28 mouse cellular contexts compared by ENCODE assay signal in the genomic region with DNA sequence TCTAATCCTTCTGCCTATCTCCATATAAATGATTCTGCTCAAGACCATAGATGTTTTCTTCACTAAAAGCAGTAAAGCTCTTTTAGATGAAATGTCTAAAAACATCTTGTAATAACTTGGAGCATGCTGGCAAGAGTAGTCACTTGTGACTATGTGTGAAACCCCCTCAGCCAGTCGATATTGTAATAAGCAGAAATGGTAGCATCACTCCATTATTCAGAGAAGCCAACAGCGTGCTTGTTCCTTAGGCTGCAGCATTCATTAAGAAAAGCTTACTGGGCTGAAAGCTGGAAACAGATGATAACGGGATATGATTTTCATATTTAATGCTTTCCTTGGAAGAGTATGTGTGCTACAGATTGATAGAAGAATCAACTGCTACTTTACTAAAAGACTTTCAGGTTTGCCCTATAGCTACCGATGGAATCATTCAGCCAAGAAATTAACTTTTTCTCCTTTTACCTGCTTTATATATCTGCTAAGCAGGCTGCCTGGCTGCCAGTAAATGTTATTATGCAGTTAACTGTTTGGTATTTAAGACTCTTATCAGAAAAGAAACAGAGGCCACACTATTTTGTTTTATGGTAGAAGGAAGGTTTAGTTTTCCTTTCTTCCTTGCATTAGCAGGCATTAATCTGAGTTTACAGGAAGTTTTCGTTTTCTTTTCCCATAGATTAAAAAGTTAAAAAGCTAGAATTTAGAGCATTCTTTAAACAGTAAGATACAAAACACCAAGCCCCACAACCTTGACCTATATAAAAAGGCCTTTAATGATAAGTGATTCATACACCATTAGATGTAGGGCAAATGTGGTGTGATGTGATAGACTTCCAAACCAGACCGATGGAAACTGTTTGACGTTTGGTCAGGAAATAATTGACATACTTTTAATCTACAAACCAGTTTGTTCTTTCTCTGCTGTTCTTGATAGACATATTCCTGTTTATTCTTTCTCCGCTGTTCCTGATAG. TPM values are rescaled to one million over a fixed set of nuclear protein-coding genes. Genes with fewer than 3 reads are reported as not detected.
DNase-seq lines count a peak whose midpoint lies in the region; ATAC-seq and TF ChIP-seq lines count a peak whose summit lies in the region.
"Had no signal": no experiment of that assay in that cellular context is flagged by ENCODE, and none has a peak within 500 bp of the region (broad histone marks: within the 10 kb centered on the region; RNA-seq: fewer than 3 reads in every experiment).

No protein-coding gene starts in this region.

- no peak for DNase-seq in forebrain, postnatal 0 days
- DNase-seq in midbrain, embryonic 10.5 days (ENCODE audit: low spot score): no peak
- peak; percentile 60 for DNase-seq in brain, embryonic 14.5 days (ENCODE audit: low read depth)
- DNase-seq in cerebellum, adult 11-12 months: no peak
- DNase-seq in cerebellum, adult 2 months: no peak
- DNase-seq: adrenal gland, adult 2 months; adrenal gland, postnatal 10 days; adrenal gland, postnatal 25 days; B cell, adult 2 months; cerebellum, adult 18-20 months; cerebellum, adult 9-10 months; cerebellum, postnatal 10 days; cerebellum, postnatal 25 days; embryo, embryonic 11 days had no signal

- H3K4me2 ChIP-seq in forebrain, postnatal 0 days (ENCODE audit: low read depth): no peak overlapping the region
- H3K4me2 ChIP-seq in forebrain, embryonic 16.5 days (ENCODE audit: low read length): no peak overlapping the region
- no peak overlapping the region for H3K4me2 ChIP-seq in midbrain, embryonic 13.5 days (replicated peaks)
- H3K4me2 ChIP-seq in midbrain, embryonic 16.5 days (ENCODE audit: low read length): no peak overlapping the region
- H3K4me2 ChIP-seq: embryonic facial prominence, embryonic 13.5 days; embryonic facial prominence, embryonic 15.5 days; forebrain, embryonic 12.5 days had no signal

- H3K36me3 ChIP-seq in forebrain, postnatal 0 days (ENCODE audit: insufficient read depth): no peaks in the 10 kb centered on the region
- H3K36me3 ChIP-seq in forebrain, embryonic 16.5 days (ENCODE audit: control insufficient read depth, insufficient read depth): no peaks in the 10 kb centered on the region
- no peaks in the 10 kb centered on the region for H3K36me3 ChIP-seq in midbrain, embryonic 13.5 days
- H3K36me3 ChIP-seq in midbrain, embryonic 10.5 days: no peaks in the 10 kb centered on the region
- no peaks in the 10 kb centered on the region for H3K36me3 ChIP-seq in midbrain, embryonic 16.5 days (ENCODE audit: control insufficient read depth, insufficient read depth, low read length)
- H3K36me3 ChIP-seq: embryonic facial prominence, embryonic 15.5 days; forebrain, embryonic 12.5 days had no signal

- H3K4me1 ChIP-seq in forebrain, postnatal 0 days (ENCODE audit: insufficient read depth): no peaks in the 10 kb centered on the region
- no peaks in the 10 kb centered on the region for H3K4me1 ChIP-seq in forebrain, embryonic 16.5 days (replicated peaks; ENCODE audit: control insufficient read depth, insufficient read depth, low read length)
- 0 out of 2 replicates have a peak, but pooled peaks cover 3% of the 10 kb centered on the region for H3K4me1 ChIP-seq in midbrain, embryonic 13.5 days (replicated peaks)
- no peaks in the 10 kb centered on the region for H3K4me1 ChIP-seq in midbrain, embryonic 10.5 days
- H3K4me1 ChIP-seq in midbrain, embryonic 16.5 days (ENCODE audit: control insufficient read depth, insufficient read depth, low read length): no peaks in the 10 kb centered on the region
- peaks cover 8% of the 10 kb centered on the region for H3K4me1 ChIP-seq in cerebellum, adult 2 months (ENCODE audit: control insufficient read depth, insufficient read depth, low read length)
- H3K4me1 ChIP-seq: embryonic facial prominence, embryonic 13.5 days; embryonic facial prominence, embryonic 15.5 days; forebrain, embryonic 10.5 days; forebrain, embryonic 12.5 days had no signal

- no peak for TF ChIP-seq POLR2A in brain, embryonic 14.5 days (IDR thresholded peaks at IDR 0.05; ENCODE audit: borderline replicate concordance, extremely low read depth, insufficient read depth, insufficient read length, poor library complexity, severe bottlenecking)
- no peak for TF ChIP-seq POLR2A in cerebellum, adult 2 months (IDR thresholded peaks at IDR 0.05; ENCODE audit: borderline replicate concordance, insufficient read depth, low read length)

- H3K9ac ChIP-seq in forebrain, postnatal 0 days: no peak overlapping the region
- no peak overlapping the region for H3K9ac ChIP-seq in forebrain, embryonic 16.5 days (replicated peaks; ENCODE audit: low read depth, low read length)
- no peak overlapping the region for H3K9ac ChIP-seq in midbrain, embryonic 13.5 days (replicated peaks)
- no peak overlapping the region for H3K9ac ChIP-seq in midbrain, embryonic 16.5 days (ENCODE audit: low read depth, low read length)
- H3K9ac ChIP-seq: embryonic facial prominence, embryonic 13.5 days; embryonic facial prominence, embryonic 15.5 days; forebrain, embryonic 12.5 days had no signal

- H3K27ac ChIP-seq in forebrain, postnatal 0 days (ENCODE audit: low read depth, low read length): no peak overlapping the region
- no peak overlapping the region for H3K27ac ChIP-seq in forebrain, embryonic 16.5 days (ENCODE audit: low read length)
- no peak overlapping the region for H3K27ac ChIP-seq in midbrain, embryonic 13.5 days
- no peak overlapping the region for H3K27ac ChIP-seq in midbrain, embryonic 10.5 days (replicated peaks)
- H3K27ac ChIP-seq in midbrain, embryonic 16.5 days (ENCODE audit: low read length): no peak overlapping the region
- H3K27ac ChIP-seq in cerebellum, adult 2 months (ENCODE audit: insufficient read depth, low read length): no peak overlapping the region
- H3K27ac ChIP-seq: embryonic facial prominence, embryonic 13.5 days; embryonic facial prominence, embryonic 15.5 days; forebrain, embryonic 10.5 days; forebrain, embryonic 12.5 days had no signal

- ATAC-seq in forebrain, postnatal 0 days: peak; percentile 71
- no peak for ATAC-seq in forebrain, embryonic 16.5 days
- ATAC-seq in midbrain, embryonic 13.5 days: peak; percentile 83
- ATAC-seq in midbrain, embryonic 16.5 days: peak; percentile 89
- ATAC-seq: activated CD4-positive, CD25-positive, alpha-beta regulatory T cell, adult 4 months; CD4-positive, CD25-positive, alpha-beta regulatory T cell, adult 4 months; forebrain, embryonic 14.5 days; Patski had no signal

- H3K9me3 ChIP-seq in forebrain, postnatal 0 days (ENCODE audit: low read length): no peaks in the 10 kb centered on the region
- no peaks in the 10 kb centered on the region for H3K9me3 ChIP-seq in forebrain, embryonic 16.5 days (ENCODE audit: control insufficient read depth, low read length)
- no peaks in the 10 kb centered on the region for H3K9me3 ChIP-seq in midbrain, embryonic 13.5 days
- H3K9me3 ChIP-seq in midbrain, embryonic 10.5 days (replicated peaks): no peaks in the 10 kb centered on the region
- no peaks in the 10 kb centered on the region for H3K9me3 ChIP-seq in midbrain, embryonic 16.5 days (replicated peaks; ENCODE audit: control insufficient read depth, low read length, poor library complexity, severe bottlenecking)
- H3K9me3 ChIP-seq: embryonic facial prominence, embryonic 13.5 days; embryonic facial prominence, embryonic 15.5 days; forebrain, embryonic 10.5 days; forebrain, embryonic 12.5 days; G1E had no signal

- TF ChIP-seq CTCF in forebrain, postnatal 0 days (IDR thresholded peaks at IDR 0.05; ENCODE audit: low read depth): no peak
- no peak for TF ChIP-seq CTCF in brain, embryonic 14.5 days (IDR thresholded peaks at IDR 0.05; ENCODE audit: borderline replicate concordance, extremely low read depth, insufficient read depth, insufficient read length)
- TF ChIP-seq CTCF in cerebellum, adult 2 months (IDR thresholded peaks at IDR 0.05; ENCODE audit: borderline replicate concordance, insufficient read depth, low read depth, low read length): no peak

- H3K4me3 ChIP-seq in forebrain, postnatal 0 days (ENCODE audit: low read depth, low read length): no peak overlapping the region
- no peak overlapping the region for H3K4me3 ChIP-seq in forebrain, embryonic 16.5 days (replicated peaks; ENCODE audit: low read length)
- H3K4me3 ChIP-seq in midbrain, embryonic 13.5 days (replicated peaks): no peak overlapping the region
- no peak overlapping the region for H3K4me3 ChIP-seq in midbrain, embryonic 10.5 days
- no peak overlapping the region for H3K4me3 ChIP-seq in midbrain, embryonic 16.5 days (ENCODE audit: low read depth, low read length)
- H3K4me3 ChIP-seq in cerebellum, adult 2 months (replicated peaks; ENCODE audit: insufficient read depth, low read depth, low read length): no peak overlapping the region
- H3K4me3 ChIP-seq: embryonic facial prominence, embryonic 13.5 days; embryonic facial prominence, embryonic 15.5 days; erythroblast, embryonic 14.5 days; forebrain, embryonic 10.5 days; forebrain, embryonic 12.5 days had no signal

- no peaks in the 10 kb centered on the region for H3K27me3 ChIP-seq in forebrain, postnatal 0 days (ENCODE audit: insufficient read depth, low read length)
- no peaks in the 10 kb centered on the region for H3K27me3 ChIP-seq in forebrain, embryonic 16.5 days (replicated peaks; ENCODE audit: control insufficient read depth, insufficient read depth, low read length)
- no peaks in the 10 kb centered on the region for H3K27me3 ChIP-seq in midbrain, embryonic 13.5 days
- no peaks in the 10 kb centered on the region for H3K27me3 ChIP-seq in midbrain, embryonic 10.5 days (ENCODE audit: low read depth, poor library complexity, severe bottlenecking)
- H3K27me3 ChIP-seq in midbrain, embryonic 16.5 days (ENCODE audit: control insufficient read depth, insufficient read depth, low read depth, low read length): no peaks in the 10 kb centered on the region
- no peaks in the 10 kb centered on the region for H3K27me3 ChIP-seq in cerebellum, adult 2 months (ENCODE audit: control insufficient read depth, insufficient read depth, low read length)
- H3K27me3 ChIP-seq: CH12.LX; embryonic facial prominence, embryonic 13.5 days; embryonic facial prominence, embryonic 15.5 days; Patski had no signal

- 77% methylated on average over 8 of the region's 8 CpGs for WGBS in forebrain, postnatal 0 days
- 87% methylated on average over 8 of the region's 8 CpGs for WGBS in forebrain, embryonic 16.5 days
- 75% methylated on average over 8 of the region's 8 CpGs for WGBS in midbrain, embryonic 13.5 days
- WGBS in midbrain, embryonic 10.5 days: 88% methylated on average over 8 of the region's 8 CpGs
- whole genome bisulfite sequencing in midbrain, embryonic 16.5 days: 74% methylated on average over 8 of the region's 8 CpGs
- WGBS in cerebellum, adult 2 months: 90% methylated on average over 8 of the region's 8 CpGs

RNA-seq across cellular contexts. Expression of a gene that starts 15.9 kb away (rescaled TPM):
- total RNA-seq in forebrain, postnatal 0 days (2014; rRNA removed): 14.5 and 18.2 TPM in 2 replicates
- 17.0 and 18.1 TPM in 2 replicates for polyA plus RNA-seq in forebrain, postnatal 0 days (2015; fragmentation: Nextera tagmentation; extraction: Ambion mirVana)
- polyA plus RNA-seq in forebrain, embryonic 16.5 days (2015; fragmentation: Nextera tagmentation; extraction: Ambion mirVana): 23.6 and 29.6 TPM in 2 replicates
- polyA plus RNA-seq in midbrain, embryonic 13.5 days (2015; fragmentation: Nextera tagmentation; extraction: Ambion mirVana): 33.5 and 34.9 TPM in 2 replicates
- 32.2 and 33.7 TPM in 2 replicates for polyA plus RNA-seq in midbrain, embryonic 10.5 days (2016; fragmentation: Nextera tagmentation; extraction: Ambion mirVana)
- 12.7 and 14.6 TPM in 2 replicates for polyA plus RNA-seq in brain, embryonic 14.5 days (2012; rRNA removed)
- 27.9 and 28.3 TPM in 2 replicates for polyA plus RNA-seq in midbrain, embryonic 16.5 days (2015; fragmentation: Nextera tagmentation; extraction: Ambion mirVana)
- 20.0 and 20.6 TPM in 2 replicates for polyA plus RNA-seq in cerebellum, adult 2 months (2012; rRNA removed)
